Mouse (Mus musculus) ES-CJ7 (cell line): ENCODE measurements at regions not wholly inside any gene's neighbourhood (a gene's known extent, or its start where the extent isn't known, plus 50 kb on each side); places are given as distances from the start of the nearest gene placed in this dataset.
A peak's percentile ranks its signal among the peaks of the same experiment; 100 is the strongest.

Experiments
- DNase-seq: peaks from one replicate; pipeline ENCODE4 v3.0.0; 2011; ENCODE audit warnings: low read depth, low spot score

DNA sequence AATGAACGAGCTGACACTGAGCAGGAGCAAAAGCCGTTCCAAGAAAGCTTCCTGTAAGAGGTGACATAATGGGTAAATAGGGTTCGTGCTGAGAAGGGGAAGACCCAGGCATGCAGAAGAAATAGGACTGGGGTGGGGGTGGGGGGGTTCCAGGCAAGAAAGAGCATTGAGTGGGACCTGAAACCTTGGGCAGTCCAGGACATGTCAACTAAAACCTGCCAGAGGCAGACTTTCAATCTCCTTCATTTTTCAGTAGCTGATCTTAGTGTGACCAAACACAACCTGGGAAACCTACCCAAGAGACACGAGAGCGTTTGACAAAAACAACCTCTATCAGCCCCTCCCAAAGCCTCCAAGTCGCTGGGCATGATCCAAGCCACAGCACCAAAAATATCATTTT is 133.4 kb upstream of the Zfp703 start:
- no peak for DNase-seq

DNA sequence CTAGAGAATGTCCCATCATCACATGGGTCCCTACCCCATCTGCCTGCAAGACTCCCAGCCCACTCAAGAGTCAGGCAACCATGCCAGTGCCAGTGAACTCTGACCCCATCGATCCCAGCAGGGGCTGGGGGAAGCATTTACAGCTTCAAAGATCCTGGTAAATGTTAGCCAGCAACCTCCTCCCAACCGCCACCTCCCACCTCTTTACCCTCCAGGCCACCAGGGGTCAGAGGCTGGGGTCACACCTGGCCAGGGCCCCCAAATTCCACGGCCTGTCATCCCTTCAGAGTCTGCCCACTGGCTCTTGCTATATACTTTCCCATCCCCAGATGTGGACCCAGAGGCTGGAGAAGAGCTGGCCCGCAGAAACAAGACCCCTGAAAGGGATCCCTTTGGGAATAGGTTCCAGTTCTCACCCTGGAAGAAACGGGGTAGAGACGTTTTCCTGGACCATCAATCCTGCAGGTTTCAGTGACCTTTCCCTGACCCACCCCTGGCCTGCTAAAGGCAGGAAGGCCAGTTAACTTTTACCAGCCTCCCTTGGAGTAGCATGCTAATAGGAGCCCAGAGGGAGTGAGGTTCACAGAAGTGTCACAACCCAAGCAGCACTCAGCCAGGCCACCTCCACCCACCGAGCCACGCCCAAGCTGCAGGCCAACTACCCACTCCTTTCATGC is 132.9 kb upstream of the Zfp703 start:
- peak; percentile 32 for DNase-seq

DNA sequence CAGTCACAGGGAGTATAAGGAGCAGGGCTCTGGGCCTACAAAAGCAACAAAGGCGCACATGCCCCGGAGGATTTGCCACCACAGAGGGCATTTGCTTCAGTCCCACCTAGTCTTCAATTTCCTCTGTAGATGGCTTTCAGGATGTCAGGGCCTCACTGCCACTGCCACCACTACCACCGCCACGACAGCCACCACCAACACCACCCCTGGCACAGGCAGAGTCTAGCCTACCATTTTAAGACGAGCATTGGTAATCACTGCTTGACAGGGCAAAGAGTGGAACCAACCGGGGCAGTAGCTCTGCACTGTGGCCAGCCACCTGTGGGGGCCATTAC is 132.3 kb upstream of the Zfp703 start:
- DNase-seq, result no peak

DNA sequence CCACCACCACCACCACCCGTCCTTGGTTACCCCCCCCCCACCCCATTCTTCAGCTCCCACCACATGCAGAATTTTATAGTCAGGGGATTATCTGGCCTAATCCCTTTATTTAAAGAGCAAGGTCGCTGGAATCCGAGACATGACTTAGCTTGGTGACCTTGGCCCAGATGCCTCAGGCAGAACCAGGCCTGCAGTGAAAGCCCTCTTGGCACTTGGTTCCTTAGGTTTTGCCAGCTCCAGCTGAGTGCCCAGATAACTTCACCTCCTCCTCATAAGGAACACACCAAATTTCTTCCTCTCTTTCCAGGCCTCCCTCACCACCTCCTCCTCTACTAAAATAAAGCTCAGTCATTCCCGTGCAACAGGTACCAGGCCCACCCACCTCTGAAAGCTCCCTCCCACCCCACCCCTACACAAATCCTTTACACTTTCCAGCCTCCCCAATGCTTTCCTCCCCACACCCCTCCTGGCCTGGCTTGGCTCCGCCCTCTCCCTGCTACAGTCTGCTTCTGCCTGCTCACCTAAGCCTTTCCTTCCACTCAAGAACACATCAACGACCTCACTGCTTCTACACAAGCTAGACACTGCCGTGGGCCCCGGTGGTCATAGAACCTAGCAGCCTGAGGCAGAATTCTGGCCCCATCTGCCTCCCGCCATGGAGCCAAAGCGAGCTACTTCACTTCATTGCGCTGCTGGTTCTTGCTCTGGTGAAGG is 131.5 kb upstream of the Zfp703 start:
- DNase-seq, result peak; percentile 31

DNA sequence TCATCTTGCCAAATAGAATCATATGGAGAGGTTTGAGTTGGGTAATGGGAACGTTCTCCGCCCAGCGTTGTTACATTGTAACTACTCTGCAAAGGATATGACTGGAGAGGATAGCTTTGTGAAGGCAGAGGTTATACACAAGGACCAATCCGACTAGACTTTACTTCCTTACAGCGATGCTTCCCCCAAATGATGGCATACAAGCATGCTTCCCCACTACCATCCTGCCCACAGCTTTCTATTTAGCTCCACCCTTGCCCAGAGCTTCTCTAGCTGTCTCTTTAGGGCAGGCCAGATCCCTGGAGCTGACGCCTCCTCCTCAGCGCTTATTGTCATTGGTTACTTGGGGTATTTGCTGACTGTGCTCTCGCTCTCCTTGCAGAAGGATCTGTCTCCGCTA is 130.1 kb upstream of the Zfp703 start:
- no peak for DNase-seq

DNA sequence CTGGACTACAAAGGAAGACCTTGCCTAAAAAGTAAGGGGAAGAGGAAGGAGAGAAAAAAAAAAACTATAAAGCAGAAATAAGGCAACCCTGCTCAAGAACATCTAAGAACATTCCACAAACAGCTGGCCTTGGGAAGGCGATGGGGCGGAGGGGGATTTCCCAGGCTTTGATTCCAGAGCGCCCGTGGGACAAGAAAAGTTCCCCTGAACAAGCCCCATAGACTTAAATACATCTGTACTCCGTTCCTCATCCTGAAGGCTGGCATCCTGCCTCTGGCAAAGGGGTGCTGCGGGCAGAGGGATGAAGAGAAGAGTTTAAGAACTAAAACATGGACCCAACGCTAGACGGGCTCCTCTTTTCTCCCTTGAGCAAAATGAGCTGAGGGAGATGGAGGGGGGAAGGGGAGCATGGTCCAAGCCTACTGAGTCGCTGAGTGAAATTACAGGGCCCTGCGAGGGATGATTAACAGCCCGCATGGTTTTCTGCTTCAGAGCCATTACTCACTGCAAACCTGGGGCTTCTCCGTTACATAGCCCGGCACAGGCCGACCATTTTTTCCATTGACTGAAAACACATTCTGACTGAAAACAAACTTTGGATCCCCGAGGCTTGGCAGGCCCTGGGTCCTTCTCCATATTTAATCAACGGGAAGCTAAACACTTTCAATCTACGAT is 128.9 kb upstream of the Zfp703 start:
- DNase-seq, result no peak

DNA sequence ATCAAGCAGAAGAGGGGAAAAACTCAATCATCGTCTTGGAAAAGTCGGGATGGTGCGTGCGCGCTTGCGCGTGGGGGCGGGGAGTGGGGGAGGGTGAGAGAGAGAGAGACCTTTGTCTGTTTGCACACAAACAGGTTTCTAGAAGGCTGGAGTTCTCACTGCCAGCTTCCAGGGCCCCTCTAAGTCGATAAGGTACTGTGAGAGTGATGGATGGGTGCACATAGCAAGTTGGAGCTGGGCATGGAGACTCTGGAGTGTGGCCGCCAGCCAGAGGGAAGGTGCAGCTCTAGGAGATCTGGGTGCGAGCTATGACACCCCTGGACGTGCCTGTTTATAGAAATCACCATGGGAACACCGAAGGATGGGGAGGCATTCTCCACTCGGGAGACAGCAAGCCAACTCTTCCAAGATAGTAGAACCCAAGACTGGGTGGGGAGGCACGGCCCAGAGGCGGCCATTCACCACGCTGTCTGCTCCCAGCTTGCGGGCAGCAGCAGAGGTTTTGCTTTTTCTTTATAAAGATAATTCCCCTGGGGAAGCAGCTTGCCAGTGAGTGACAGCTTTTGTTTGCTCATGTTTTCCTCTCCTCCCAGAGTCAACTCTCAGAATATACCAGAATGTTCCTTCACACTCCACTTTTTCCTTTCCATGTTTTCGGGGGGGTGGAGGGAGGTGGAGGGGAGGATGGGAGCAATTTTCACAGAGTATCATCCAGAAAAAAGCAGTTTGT is 128.0 kb upstream of the Zfp703 start:
- DNase-seq, result no peak

DNA sequence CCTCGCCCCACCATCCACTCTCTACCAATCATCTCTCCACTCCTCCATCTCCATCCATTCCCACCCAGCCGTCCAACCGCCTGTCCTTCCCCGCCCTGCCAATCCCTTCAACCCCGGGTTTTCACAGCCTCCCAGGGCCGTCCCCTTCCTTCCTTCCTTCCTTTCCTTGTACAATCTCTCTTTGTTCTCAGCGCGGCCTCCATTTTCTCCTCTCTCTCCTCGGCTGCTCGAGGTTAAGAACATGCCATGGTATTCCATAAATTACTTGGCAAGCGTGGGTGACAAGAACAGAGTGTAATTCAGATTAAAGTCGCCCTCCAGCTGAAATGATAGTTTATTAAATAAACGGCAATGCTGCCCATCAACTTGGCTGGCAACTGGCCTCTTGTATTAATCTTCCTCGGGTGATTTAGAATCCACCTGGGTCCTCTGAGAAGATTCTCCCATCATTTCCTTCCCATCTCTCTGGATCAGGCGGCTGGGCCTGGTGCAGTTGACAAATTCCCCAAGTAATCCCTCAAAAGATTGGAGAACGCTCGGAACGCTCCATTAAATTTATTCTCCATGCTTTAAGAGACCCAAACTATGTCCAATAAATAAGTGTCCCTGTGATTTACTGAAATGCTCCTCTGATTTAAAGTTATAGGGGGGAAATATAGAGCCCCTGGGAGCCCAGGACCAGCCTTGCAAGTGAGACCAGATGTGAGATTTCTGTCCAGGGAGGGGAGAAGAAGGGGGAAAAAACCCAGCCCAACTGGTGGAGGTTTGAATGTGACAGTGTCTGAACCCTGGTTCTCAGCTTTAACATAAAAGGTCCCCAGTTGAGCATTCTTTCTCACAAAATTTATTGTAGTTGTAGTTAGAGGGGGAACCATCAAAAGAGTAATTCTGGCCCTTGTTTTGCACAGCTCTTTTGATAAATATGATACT is 125.0 kb upstream of the Zfp703 start:
- DNase-seq, result no peak

DNA sequence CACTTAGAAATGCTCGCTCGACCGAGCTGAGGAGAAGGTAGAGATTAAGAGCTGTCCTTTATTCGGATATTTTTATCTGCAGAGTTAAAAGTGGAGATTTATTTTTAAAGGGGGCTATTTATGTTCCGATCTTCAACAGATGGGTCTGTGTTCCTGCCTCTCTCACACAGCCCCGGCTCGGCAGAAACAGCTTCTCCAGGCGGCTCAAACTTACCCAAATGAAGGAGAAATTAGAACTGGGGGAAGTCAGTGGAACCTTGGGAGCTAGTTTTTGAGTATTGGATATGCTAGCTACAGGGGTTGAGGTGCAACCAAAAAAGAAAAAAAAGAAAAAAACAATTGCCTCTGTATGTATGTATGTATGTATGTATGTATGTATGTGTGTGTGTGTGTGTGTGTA is 124.2 kb upstream of the Zfp703 start:
- no peak for DNase-seq

DNA sequence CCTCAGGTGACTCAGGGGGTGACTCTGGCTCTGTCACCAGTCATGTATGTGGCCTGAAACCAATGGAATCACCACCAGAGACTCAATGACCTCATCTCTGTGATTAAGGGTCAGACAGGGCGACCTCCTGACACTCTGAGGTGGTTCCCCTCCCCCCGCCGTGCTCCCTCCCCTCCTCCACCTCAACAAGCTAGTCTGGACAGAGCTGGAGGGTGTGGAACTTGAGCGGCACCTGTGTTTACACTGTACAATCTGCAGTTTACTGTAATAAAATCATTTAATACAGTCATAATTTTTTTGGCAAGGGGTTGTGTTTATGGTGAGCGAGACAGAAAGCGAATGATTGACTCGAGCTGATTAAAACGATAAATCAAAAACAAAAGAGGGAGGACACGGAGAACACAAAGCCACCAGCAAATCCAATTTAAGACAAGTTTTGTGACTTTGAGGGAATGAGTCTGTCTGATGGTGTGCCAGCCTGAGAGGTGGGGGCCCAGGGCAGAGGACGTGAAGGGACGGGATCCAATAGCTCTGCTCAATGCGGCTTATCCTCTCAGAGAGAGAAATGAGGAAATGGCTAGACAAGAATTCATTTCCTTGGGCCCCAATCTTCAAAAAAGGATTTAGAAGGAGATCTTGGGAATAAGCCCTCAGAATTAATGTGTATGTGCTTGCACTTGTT is 122.4 kb upstream of the Zfp703 start:
- no peak for DNase-seq

DNA sequence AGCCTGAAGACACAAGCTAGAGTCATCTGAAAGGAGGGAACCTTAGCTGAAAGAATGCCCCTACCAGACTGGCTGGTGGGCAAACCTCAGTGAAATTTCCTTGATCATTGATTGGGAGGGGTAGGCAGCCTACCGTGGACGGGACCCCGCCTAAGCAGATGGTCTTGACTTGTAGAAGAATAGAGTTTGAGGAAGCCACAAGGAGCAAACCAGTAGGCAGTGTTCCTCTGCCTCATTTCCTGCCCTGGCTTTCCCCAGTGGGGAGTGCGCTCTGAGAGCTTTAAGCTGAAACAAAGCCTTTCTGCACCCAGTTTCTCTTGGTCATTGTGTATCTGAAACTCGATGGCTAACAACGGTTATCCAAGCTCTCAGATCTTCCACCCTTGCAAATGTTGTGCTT is 121.9 kb upstream of the Zfp703 start:
- no peak for DNase-seq

DNA sequence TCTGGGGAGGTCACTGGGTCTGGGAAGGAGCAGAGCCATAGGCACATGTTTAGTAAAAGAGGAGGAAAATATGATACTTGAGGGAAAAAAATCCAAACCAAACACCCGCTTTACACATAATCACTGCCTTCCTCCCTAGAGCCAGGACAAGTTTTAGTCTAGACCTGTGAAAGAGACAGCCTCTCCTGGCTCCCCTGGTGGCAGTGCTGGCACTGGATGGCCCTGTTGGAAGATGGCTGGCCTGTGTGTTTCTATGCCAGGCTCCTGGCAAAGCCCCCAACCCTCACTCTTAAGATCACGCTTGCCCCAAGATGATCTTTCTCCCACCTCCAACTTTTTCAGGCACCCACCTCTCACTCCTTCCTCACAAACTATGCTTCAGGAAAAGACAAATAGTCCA is 112.6 kb upstream of the Zfp703 start:
- no peak for DNase-seq

DNA sequence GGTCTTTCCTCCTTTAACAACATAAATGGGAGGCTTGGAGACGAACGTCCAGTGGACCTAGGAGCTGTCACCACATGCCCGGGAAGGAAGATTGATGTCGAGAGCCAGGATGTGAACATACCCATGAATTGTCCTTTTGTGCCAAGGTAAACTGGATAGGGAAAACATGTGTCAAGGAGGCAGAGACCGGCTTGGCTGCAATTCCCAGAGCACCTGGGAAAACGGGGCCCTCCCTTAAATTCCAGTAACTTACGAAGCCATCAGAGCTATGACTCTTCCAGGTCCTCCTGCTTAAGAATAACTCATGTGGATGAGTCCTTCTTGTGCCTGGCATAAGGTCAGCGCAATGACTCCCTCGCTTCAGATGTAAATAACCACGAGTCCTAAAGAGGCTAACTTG is 112.2 kb upstream of the Zfp703 start:
- no peak for DNase-seq

DNA sequence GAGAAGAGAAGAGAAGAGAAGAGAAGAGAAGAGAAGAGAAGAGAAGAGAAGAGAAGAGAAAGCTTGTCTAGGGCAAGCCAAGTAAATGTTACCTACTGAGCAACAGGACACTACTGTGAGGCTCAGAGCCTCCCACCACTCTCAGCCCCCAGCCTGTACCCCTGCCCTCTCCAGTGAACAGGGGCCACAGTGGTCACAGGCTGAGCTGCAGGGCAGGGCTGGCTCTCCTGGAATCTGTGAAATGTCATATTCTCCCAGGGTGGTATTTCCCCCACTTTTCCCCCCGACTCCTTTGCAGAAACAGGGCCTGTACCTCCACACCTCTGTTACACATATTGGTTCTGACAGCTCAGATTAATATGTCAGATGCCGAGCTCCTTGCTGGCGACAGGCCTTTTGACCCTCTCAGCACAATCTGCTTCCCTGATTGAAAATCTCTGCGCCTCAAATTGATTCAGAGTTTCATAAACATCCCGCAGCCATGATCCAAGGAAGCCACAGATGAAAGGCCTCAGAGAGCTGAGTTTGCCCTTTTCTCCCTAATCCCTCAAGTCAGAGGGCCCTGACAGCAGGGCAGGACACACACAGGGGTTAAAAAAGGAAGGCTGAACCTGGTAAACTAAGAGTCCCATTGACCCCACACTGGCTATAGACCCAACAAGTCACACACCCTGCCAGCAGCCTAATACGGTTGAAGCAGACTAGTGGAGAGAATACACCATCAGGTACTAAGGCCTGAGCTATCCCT is 108.8 kb upstream of the Zfp703 start:
- DNase-seq, result no peak

DNA sequence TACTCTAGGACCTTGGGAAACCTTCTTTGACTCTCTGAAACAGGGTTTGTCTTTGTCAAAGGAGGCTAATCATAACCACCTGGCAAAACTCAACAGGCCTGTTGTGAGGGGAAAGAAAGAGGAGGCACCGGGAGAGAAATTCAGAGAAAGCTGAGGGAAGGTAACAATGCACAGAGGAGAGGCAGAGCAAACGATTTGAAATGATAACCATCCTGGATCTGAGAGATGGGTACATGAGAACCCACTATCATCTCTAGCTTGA is 108.3 kb upstream of the Zfp703 start:
- no peak for DNase-seq

DNA sequence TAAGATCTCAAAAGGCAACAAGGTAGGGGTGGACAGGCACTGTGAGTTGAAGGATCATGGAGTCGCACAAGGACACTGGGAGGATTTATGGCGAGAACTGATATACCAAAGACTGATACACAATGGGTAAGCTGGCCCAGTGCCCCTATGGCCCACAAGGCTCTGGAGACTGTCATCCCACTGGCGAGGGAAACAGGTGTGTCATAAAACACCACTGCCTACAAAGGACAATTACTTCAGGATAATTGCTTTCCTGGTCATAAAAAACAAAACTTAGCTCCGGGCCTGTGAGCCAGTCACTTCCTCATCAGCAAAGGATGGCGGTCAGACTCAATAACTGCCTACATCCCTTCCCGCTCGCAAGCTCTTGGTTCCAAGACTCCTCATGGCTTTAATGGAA is 105.3 kb upstream of the Zfp703 start:
- no peak for DNase-seq

DNA sequence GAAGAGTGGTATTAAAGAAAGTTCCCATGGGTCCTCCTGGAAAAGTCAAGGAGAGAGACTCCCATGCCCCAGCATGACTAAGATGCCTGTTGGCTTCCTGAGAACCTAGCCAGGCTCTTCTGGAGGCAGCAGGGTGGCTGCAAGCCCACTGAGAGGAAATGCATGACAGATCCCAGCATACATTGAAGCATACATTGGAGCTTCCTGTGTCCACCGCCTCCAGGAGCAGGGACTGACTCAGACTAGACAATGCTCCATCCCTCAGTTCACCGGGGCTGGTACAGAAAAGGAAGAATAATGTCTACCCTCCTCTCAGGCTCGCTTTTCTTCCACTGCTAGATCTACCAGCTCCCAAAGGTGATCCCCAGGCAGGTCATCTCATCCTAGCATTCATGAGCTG is 104.7 kb upstream of the Zfp703 start:
- no peak for DNase-seq

DNA sequence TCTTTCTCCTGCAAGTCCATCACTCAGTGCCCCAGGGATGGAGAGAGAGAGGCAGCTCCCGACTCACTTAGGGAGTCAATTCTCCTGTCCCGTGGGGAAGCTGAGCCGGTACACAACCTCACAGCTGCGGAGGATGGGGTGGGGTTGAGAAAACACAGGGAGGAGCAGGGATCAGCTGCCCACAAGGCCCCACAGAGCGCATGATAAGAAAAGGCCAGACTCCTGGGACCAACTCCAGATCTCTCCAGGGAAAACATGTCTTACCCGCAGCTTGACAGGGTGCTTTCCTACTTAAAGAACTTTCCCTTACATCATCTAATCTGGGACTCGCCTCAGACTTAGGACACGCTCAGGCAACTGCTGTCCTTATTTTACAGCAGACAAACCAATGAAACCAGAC is 104.3 kb upstream of the Zfp703 start:
- DNase-seq, result no peak

DNA sequence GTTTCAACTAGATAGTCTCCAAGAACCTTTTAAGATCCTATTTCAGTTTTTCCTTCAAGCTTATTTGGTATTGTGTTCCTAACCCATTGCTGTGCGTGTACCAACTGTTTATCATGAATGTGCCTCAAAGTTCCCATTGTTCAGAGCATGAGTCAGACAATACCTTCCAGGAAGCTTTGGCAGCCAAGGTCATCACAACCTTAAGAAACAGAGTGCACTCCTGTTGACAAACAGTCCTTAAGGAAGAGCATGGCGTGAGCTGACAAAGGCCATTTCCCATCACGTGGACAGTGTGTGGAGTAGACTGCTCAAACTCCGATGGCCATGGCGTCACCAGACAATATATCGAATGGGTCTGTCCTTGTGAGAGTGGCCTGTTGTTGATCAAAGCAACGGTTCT is 96.9 kb upstream of the Zfp703 start:
- peak; percentile 10 for DNase-seq
